Mouse (Mus musculus) testis, postnatal 10 days (tissue): ENCODE measurements around the gene Adcy6.

Source experiments
- DNase-seq: peaks from one replicate; pipeline ENCODE4 v3.0.0; 2021; ENCODE audit warnings: low spot score

Gene Adcy6

GRCm38 (mm10) chr15:98609331-98610130, at the start of gene Adcy6:
Gene Adcy6, minus strand, starts transcription at chr15:98610076.
- peak; percentile 80 for DNase-seq

GRCm38 (mm10) chr15:98656982-98657751, 47.3 kb upstream of the Adcy6 start:
- DNase-seq: no peak

- no peak for DNase-seq
Measured at GRCm38 (mm10) chr15:98652174-98652573, 42.3 kb upstream of the Adcy6 start.

GRCm38 (mm10) chr15:98651431-98651830, 41.6 kb upstream of the Adcy6 start:
- DNase-seq: no peak

GRCm38 (mm10) chr15:98648071-98648470, 38.2 kb upstream of the Adcy6 start:
- no peak for DNase-seq

GRCm38 (mm10) chr15:98647308-98647707, 37.4 kb upstream of the Adcy6 start:
- DNase-seq: no peak

GRCm38 (mm10) chr15:98646737-98647136, 36.9 kb upstream of the Adcy6 start:
- no peak for DNase-seq

GRCm38 (mm10) chr15:98645057-98646026, 35.5 kb upstream of the Adcy6 start:
- no peak for DNase-seq

GRCm38 (mm10) chr15:98644406-98644805, 34.5 kb upstream of the Adcy6 start:
- DNase-seq: no peak

- DNase-seq: no peak
Measured at GRCm38 (mm10) chr15:98640157-98640556, 30.3 kb upstream of the Adcy6 start.

GRCm38 (mm10) chr15:98637155-98637554, 27.3 kb upstream of the Adcy6 start:
- no peak for DNase-seq

- no peak for DNase-seq
Measured at GRCm38 (mm10) chr15:98636517-98636916, 26.6 kb upstream of the Adcy6 start.

GRCm38 (mm10) chr15:98635291-98635841, 25.5 kb upstream of the Adcy6 start:
- no peak for DNase-seq

GRCm38 (mm10) chr15:98634541-98635081, 24.7 kb upstream of the Adcy6 start:
- peak; percentile 90 for DNase-seq

GRCm38 (mm10) chr15:98633822-98634470, 24.1 kb upstream of the Adcy6 start:
- no peak for DNase-seq

- DNase-seq: no peak
Measured at GRCm38 (mm10) chr15:98632921-98633320, 23.0 kb upstream of the Adcy6 start.

GRCm38 (mm10) chr15:98632107-98632744, 22.4 kb upstream of the Adcy6 start:
- DNase-seq: peak; percentile 77

GRCm38 (mm10) chr15:98631493-98631892, 21.6 kb upstream of the Adcy6 start:
- peak; percentile 94 for DNase-seq

GRCm38 (mm10) chr15:98630540-98630939, 20.7 kb upstream of the Adcy6 start, which contains the start of gene Cacnb3:
Gene Cacnb3, plus strand, starts transcription at chr15:98630840.
- DNase-seq: no peak

GRCm38 (mm10) chr15:98629464-98629863, 19.6 kb upstream of the Adcy6 start:
- no peak for DNase-seq
